Mouse (Mus musculus): ENCODE results near the gene Yipf2. TPM values are rescaled to one million over a fixed set of nuclear protein-coding genes. Genes with fewer than 3 reads are reported as not detected.

Yipf2 gene
- 13.5 TPM for total RNA-seq (2023)

DNA sequence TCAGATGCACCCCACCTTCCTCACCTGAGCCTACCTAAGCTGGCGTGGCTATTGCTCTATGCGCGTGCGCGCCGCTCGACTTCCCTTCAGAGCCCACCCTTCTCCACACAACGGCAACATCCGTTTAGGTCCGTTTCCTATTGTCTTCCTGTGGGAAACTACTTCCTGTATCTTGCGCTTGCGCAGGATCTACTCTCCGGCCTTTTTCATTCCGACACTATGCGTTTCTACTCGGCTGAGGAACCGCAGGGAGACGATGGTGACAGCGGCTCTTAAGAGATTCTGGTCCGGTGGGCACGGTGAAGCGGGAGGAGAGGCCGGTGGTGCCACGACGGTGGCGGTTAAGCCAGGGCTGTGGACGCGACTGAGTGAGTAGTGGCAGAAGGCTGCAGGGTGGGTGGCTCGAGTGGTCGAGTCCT is at the start of gene Yipf2, which contains the start of gene Timm29:
Gene Yipf2 (minus strand): TSS at position 126 of the 419 bp plus-strand sequence.
Gene Timm29 (plus strand): TSS at position 20 of the 419 bp plus-strand sequence.

DNA sequence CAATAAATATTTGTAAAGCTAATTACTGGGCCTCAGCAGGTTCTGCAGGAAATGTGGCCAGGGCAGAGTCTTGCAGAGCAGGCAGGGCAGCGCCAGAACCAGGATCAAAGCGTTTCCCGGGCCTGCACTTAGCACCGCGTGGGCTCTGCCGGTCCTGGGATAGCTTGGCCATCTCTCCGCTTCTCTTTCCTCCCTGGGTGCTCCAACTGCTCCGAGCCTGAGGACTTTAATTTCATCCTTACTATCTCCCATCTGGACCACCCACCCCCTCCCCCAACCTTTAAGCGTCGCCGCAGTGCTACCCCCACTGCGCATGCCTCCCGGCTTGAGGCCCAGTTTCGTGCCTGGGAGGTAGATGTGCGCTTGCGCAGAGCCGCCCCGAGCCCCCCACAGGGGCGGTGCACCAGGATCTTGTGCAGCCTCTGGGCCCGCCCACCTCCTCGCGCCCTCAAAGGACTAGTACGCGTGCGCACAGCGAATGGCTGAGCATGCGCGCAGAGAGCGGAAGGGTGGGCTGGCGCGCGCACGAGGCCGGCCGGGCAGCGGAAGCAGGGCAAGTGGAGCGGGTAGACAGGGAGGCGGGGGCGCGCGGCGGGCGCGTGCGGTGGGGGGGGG is 23.1 kb upstream of the Yipf2 start, which contains the start of gene Smarca4:
Gene Smarca4 (plus strand): TSS at position 553 of the 615 bp plus-strand sequence.

DNA sequence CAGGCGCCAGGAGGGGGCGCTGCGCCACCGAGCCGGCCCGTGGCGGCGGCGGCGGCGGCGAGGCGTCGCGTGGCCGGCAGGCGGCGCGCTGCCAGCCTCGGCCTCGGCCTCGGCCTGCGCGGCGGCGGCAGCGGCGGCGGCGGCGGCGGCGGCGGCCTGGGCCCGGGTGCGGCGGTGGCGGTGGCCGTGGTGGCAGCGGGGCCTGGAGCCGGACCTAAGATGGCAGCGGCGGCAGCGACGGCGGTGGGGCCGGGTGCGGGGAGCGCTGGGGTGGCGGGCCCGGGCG is 45.9 kb downstream of the Yipf2 start, which contains the start of gene Carm1:
Gene Carm1 (plus strand): TSS at position 106 of the 286 bp plus-strand sequence.

Other genes with a start within 250 kb of the Yipf2 start
- 116 TPM for gene Ilf3, start 225.0 kb downstream of the Yipf2 start, total RNA-seq (2023)
- gene Qtrt1, start 181.0 kb downstream of the Yipf2 start, total RNA-seq (2023) = 84.4 TPM
- gene Dnm2, start 167.9 kb downstream of the Yipf2 start, total RNA-seq (2023) = 346 TPM
- gene Tmed1, start 82.6 kb downstream of the Yipf2 start, total RNA-seq (2023) = 0.47 TPM
- gene AB124611, start 66.7 kb downstream of the Yipf2 start, total RNA-seq (2023) = 70.4 TPM
- gene Carm1, start 45.9 kb downstream of the Yipf2 start, total RNA-seq (2023) = 59.5 TPM
- gene Timm29, start 106 bp downstream of the Yipf2 start, total RNA-seq (2023) = 29.6 TPM
- gene Smarca4, start 23.3 kb upstream of the Yipf2 start, total RNA-seq (2023) = 88.7 TPM
- 56.5 TPM for gene Ldlr, start 130.7 kb upstream of the Yipf2 start, total RNA-seq (2023)
- gene Spc24, start 167.5 kb upstream of the Yipf2 start, total RNA-seq (2023) = 1.9 TPM
- 0.33 TPM for gene Kank2, start 205.9 kb upstream of the Yipf2 start, total RNA-seq (2023)
- gene Angptl8, start 242.7 kb upstream of the Yipf2 start, total RNA-seq (2023) = not detected

Measured in CD4-positive naive resting alpha-beta T cell, adult 57 days (primary cell).